Mouse (Mus musculus) myocyte (in vitro differentiated cells): ENCODE measurements at regions not wholly inside any gene's neighbourhood (a gene's known extent, or its start where the extent isn't known, plus 50 kb on each side); places are given as distances from the start of the nearest gene placed in this dataset.

ENCODE experiments used
- E2F4 ChIP-seq: IDR thresholded peaks from one replicate; pipeline ENCODE4 v1.6.1; 2011; ENCODE audit warnings: mild to moderate bottlenecking, control low read depth, moderate library complexity; ENCODE audit not compliant: insufficient read depth
- POLR2A ChIP-seq: IDR thresholded peaks from one replicate; pipeline ENCODE4 v1.6.1; 2011; ENCODE audit warnings: low read depth, mild to moderate bottlenecking, control low read depth, moderate library complexity; ENCODE audit not compliant: insufficient read length
- TCF12 ChIP-seq: IDR thresholded peaks from one replicate; pipeline ENCODE4 v1.6.1; 2011; ENCODE audit warnings: mild to moderate bottlenecking, control low read depth; ENCODE audit not compliant: poor library complexity, insufficient read depth, severe bottlenecking
- TCF3 ChIP-seq: IDR thresholded peaks from one replicate; pipeline ENCODE4 v1.6.1; 2011; ENCODE audit warnings: low read depth, control low read depth; ENCODE audit not compliant: insufficient read length
- USF1 ChIP-seq: IDR thresholded peaks from one replicate; pipeline ENCODE4 v1.6.1; 2011; ENCODE audit warnings: low read depth, mild to moderate bottlenecking, control low read depth, moderate library complexity

GRCm38 (mm10) chr2:17887699-17888098 lies 109.1 kb downstream of the H2al2a start:
- no peak for TF ChIP-seq USF1
- TF ChIP-seq TCF12 = no peak
- TF ChIP-seq POLR2A = no peak
- no peak for TF ChIP-seq E2F4
- no peak for TF ChIP-seq TCF3
